Mouse (Mus musculus) G1E (cell line): Measurements from ENCODE around the gene Nr3c2.

Experiments
- CTCF ChIP-seq: IDR thresholded peaks from 2 replicates; pipeline ENCODE4 v1.5.1; 2012; ENCODE audit warnings: low read depth, low read length, inconsistent platforms, mixed read lengths
- GATA2 ChIP-seq: IDR thresholded peaks from 2 replicates; pipeline ENCODE4 v1.6.1; 2012; ENCODE audit warnings: low read depth, low read length, inconsistent platforms, borderline replicate concordance

GRCm38 (mm10) chr8:76876809-76877208, 22.4 kb upstream of the Nr3c2 start:
- TF ChIP-seq CTCF: no peak
- TF ChIP-seq GATA2: no peak
